Mouse (Mus musculus) cerebellum, adult 11-12 months (tissue): ENCODE data around the gene Btbd6.
A peak's percentile ranks its signal among the peaks of the same experiment; 100 is the strongest.

ENCODE experiments used
- DNase-seq: peaks from one replicate; pipeline ENCODE4 v3.0.0; 2022

The Btbd6 gene

DNA sequence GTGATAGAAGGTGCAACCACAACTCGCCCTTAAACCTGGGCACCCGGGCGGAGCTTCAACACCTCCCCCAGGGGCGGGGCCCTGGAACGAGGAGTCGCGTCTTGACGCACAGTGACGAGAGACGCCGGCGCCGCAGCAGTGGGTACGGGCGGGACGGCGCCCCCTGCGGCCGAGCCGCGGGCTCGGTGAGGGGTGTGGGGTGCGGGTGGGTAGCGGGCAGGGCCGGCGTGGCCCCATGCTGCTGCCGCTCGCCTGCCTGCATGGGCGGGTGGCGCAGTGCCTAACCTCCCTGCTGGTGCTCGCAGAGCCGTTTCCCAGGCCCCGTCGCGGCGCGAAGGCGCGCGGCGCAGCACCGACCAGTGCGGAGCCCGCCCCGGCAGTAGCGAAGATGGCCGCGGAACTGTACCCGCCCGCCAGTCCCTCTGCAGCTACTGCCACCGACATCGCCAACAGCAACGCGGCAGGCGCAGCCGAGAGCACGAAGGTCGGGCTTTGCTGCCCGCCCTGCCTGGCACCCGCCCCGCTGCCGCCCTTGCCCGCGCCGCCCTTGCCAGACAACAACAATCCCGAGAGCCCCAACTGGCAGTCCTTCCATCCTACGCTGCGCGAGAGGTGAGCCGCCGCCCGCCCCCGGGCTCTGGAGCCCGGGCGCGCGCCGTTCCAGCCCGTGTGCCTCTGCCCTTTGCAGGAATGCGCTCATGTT is at the start of gene Btbd6:
TSS of gene Btbd6 (plus strand) at position 112 of the 703 bp plus-strand sequence.
- DNase-seq = peak; percentile 93

DNA sequence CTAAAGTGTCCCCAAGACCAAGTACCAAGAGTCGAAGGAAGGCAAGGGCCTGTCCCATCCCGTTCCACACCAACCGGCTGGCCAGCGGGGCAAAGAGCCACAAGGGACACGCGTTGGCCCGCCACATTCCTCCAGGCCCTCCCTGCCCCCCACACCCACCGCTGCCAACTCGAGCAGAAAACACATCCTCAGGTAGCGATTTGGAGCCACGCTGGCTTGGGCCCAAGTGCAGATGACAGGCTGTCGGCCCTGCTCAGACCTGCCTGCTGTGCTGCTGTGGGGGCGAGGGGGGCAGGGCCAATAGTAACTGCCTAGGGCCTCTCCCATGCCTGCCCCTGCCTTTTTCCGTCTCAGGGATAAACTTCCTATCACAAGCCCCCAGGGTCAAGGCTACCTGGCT is 49.0 kb upstream of the Btbd6 start:
- no peak for DNase-seq

DNA sequence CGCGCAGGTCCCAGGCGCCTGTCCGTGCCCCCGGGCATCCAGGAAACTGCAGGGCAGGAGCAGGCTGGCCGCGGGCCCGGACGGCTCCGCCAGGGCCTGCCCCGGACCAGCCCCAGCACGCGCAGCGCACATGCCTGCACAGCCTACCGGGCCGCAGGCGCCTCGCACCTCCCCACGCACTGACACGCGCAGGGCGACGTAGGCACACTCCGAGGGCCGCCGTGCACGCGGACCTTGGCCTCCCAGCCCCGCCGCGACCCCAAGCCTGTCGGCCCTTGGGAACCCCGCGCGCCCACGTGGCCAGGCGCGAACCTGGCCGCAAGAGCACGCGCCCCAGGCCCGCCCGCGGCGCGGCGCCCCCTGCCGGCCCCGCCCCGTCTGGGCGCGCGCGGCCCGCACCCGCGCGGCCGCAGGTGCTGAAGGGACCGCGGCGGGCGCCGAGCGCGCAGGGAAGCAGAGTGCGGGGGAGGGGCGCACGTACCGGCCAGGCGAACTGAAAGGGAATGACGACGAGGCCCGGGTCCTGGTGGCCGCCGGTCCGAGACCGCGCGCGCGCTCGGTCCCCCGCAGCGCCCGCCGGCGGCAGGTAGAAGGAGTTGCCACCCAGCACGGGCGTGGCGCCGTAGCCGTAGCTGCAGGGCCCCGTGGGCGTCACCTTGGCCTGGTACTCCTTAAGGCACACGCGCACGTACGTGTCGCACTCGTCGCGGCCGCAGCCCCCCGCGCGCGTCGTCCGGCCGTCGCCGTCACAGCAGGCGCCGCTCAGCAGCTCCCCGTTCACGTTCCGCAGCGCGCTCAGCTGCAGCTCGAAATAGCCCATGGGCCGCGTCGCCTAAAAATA is 47.7 kb upstream of the Btbd6 start:
- peak; percentile 45 for DNase-seq

DNA sequence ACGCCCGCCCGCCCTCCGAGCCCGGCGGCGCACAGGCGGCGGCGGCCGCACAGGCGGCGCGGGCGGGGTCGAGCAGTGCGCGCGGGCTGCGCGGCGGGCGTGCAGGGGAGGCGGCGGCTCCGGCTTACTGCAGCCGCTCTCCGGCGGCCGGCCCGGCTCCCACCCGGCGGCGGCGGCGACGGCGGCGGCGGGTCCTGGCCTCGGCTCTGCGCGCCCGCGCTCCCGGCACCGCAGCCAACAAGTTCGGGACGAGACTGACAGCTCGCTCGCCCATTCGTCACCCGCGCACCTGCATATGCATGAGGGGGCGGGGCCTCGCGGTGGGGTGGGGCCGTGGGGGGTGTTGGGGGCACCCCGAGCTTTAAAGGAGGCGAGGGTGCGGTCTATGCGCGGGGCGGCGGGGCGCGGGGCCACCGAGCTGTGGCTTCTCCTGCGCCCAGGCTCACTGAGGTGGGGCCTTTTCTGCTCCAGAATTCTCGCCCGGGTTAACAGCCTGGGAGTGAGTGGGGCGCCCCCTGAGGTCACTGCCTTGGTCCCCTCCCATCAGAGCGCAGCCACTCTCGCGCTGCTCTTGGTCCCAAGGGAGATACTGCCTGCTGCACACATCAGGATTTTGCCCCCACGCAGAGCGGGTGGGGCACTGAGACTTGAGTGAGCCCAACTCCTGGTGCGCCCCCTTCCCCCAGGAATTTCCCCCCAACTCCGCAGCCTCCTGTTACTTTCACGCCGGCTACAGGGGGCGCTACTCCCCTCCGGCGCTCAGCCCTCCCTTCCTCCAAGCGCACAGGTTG is 46.5 kb upstream of the Btbd6 start, which contains the start of gene Jag2:
TSS of gene Jag2 (minus strand) at position 215 of the 791 bp plus-strand sequence.
- peak; percentile 63 for DNase-seq

DNA sequence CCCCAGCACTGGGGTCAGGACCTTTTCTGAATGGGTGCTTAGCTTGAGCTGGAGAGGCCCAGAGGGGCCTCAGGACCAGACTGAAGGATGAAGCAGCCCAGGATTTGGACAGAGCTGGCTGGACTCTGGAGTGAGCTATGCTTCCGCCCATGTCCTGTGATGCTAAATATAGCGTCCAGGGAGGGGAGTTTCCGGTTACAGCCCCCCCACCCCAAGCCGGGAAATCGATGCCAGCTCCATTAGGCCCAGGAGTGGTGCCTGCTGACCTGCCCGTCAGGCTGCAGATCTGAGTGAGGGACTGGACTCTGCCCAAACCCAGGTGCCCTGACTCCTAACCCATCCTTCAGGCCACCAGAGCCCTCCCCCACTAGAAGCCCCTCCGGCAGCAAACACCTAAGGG is 43.6 kb upstream of the Btbd6 start:
- DNase-seq = no peak

DNA sequence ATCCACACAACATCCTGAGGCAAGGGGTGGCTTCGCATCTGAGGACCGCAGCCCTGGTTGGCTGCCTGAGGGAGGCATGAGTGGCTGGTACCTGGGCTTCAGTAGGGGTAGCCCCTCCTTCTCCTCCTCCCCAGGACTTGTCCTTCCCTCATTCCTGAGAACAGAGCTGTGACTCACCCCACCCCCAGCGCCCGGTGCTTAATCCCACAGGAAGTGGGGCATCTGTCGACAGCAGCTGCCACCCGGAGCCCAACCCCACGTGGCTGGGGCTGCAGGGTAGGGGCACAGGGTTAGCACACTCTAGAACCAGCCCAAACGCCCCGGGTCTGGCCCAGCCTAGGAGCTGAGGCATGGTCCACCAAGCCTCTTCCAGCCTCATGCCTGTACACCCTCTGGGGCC is 38.4 kb upstream of the Btbd6 start:
- DNase-seq = no peak

DNA sequence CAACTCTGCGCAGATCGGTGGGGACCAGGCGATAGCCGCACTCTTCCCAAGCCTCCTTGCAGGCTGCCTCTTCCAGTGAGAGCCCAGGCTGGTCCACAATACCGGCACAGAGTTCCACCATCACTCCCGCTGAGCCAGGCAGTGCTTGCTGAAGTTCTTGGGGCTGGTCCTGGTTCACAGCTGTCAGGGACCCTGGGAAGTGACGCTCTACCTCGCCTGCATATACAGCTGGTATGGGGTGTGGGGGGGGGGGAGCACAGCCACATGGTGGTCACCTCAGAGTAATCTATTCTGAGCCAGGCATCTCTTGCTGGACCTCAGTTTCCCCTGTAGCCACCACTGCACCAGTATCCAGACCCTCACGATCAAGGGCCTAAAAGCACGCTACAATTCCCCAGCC is 37.9 kb upstream of the Btbd6 start:
- DNase-seq = no peak

DNA sequence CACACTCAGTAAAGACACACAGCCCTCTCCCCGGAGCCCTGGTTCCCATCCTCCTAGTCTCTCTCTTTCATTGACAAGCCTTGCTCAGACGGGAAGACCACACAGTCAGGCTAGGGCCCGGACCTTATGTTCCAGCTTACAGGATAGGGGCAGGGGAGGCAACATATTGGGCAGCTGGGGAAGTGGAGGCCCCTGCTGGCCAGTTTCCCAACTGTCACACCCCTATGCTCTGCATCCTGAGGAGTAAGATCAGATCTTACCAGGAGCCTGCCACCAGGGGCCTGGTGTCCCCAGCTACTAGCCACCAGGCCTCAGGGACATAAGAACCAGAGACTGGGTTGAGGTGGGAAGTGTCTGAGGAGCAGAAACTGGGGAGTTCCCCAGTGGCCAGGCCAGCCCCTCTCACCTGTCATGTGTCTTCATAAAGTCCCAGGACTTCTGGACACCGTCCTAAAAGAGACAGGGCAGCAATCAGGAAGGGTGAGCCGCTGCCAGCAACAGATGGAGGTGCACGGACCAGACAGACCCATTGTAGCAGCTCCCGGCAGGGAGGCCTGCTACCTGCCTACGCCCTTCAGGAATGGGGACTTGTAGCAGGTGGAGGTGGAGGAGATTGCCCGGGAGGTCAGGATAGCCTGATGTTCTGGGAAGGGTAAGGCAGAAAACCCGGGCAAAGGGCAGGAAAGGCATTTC is 37.3 kb upstream of the Btbd6 start:
- peak; percentile 85 for DNase-seq

DNA sequence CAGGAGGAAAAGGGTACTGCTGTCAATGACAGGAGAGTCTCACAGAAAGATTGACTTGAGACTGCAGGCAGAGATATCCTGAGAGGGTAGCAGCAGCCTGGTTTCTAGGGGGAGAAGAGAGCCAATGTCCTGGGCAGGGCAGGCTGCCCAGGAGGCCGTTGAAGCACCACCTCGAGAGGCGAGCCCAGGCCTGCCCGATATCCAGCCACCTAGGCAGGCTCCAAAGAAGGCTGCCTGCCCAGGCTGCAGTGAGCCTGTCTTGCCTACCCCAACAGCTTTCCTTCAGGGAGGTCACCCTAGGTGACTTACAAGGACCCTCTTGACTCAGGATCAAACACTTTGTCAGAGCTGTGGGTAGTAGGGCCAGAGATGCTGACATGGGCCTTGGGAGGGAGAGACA is 36.0 kb upstream of the Btbd6 start:
- no peak for DNase-seq

DNA sequence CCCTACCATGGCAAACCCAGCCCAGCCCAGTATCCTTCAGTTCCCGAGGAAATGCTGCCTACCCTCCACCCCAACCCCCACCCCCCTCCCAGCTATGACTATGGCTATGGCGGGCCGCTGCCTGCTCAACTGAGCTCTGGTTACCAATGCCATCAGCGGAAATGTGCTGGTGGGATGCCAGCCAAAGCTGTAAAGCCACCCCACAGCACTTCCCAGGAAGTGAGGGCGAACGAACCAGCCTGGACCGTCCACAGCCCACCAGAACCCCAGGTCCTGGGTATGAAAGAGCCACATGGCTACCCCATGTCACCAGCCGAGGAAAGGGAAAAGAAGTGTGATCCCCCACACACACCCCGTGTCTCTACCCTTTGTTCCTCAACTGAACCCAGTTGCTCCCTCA is 35.6 kb upstream of the Btbd6 start:
- DNase-seq = no peak

DNA sequence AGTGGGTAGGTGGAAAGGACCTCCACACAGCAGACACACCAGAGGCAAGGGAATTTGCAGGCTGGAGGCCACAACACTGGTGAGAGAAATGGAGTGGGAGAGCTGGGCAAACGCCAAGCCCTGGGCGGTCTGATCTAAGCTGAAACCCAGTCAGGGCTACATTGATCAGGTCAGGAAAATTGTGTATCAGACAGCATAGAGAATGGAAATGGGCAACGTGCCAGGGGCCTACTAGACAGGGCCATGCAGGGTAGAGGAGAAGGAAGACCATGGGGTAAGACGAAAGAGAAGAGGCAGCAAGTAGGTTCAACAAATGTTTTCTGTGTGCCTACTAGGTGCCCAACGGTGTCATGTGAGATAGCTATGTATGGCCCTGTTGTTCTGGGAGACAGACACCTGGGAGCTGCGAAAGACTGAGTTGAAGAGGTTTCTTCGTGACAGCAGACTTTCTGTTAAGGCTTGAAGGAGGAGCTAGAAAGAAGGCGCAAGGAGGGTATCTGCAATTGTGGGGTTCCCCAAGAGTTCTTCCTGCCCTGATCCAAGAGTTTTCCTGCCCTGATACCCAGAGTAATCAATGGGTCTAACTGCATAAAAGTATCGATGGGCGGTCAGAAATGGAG is 35.0 kb upstream of the Btbd6 start:
- peak; percentile 76 for DNase-seq

DNA sequence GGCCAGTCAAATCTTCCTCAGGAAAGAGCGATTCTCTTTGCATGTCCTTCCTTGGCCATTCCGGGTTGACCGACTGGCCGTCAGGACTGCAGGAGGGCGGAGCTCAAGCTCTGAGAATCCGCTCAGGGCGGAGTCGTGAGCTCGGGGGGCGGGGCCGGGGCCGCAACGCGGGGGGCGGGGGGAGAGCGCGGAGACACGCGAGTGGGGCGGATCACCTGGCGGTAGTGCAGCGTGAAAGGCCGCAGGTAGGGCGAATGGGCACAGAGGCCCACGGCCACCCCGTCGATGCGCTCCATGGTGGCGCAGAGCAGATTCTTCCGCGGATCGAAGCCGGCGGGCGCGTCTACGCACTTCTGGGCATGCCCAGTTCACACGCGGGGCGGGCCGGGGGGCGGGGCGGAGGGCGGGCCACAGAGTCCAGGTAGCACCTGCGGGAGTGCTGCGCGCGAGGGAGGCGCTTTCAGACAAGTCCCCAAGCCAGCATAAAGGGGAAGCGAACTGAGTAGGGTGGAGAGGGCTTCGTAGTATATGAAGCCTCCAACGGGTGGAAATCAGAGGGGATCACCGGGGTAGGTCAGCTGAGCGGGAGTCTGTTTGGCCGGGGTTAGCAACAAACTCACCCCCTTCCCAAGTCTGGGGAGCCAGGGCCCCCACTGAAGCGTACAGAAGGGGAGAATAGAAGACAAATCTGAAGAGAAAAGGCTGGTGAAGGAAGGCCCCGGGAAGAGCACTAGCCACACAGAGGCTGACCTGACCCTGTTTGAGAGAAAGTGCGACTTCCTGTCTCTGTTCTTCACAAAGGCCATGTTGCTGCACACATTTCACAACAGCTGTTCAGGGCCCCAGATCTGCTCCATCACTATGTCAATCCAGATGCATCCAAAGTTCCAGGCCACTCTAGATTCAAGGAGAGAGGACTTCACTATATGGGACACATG is 34.2 kb upstream of the Btbd6 start, which contains the start of gene Nudt14:
TSS of gene Nudt14 (minus strand) at position 349 of the 938 bp plus-strand sequence.
- DNase-seq = peak; percentile 74

DNA sequence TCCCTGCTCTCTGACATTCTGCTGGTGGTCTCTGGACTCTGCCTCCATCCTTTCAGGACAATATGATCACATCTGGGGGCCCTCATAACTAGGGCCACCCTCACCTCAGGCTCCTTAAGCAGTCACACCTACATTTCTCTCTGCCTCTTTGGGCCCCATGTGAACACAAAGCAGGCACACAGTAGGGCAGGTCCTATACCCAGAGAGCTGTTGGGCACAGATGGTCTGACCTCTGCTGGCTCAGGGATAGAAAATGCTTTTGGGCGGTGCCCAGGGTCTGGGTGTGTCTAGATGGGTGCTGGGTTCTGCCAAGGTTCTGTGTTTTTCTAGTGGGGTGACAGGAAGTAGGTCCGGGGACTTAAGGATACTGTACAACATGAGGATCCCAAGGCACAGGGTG is 32.6 kb upstream of the Btbd6 start:
- DNase-seq = no peak

DNA sequence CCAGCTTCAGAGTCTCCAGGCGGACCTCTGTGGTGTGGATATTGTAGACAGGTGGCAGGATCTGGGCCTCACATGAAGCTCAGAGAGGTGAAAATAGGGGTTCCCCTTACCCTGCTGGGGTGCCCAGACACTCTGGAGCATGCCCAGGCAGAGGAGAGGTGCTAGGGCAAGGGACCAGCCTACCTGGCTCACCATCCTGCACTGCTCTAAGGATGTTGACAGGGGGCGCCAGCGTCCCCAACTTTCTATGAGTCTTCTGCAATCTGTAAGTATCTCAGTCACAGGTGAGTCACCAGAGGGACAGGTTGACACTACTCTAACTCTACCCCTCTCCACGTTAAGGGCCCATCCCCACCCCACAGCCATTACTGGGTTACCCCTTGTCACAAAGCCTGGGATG is 29.0 kb upstream of the Btbd6 start:
- no peak for DNase-seq

DNA sequence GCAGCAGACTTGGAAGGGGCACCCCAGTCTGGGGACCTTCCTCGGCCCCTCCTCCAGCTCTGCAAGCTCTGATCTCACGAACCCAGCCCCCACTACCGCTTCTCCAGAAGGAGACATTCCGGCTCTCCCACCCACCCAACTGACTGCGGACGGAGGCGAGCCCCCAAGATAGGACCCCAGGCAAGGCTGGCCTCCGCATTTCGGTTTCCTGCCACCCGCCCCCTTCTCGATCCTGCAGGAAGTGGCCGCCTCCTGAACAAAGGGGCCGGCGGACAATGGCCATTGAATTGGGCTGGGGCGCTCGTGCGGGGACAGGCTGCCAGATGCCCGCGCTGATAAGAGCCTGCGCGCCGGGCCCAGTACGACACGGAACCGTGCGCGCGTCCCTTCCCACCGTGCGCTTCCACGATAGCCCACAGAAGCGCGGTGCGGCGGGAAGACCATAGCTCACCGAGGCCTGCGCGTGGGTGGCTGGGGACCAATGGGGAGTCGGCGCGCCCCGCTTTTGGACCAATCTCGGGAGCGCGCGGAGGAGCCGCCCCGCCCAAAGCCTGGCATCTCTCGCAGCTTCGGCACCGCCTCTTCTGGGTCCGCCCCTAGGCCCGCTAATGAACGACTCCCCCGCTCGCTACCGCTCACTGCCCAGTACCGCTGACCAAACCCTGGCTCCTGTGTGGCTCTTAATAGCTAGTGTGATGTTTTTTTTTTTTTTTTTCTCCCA is 26.1 kb upstream of the Btbd6 start:
- peak; percentile 95 for DNase-seq

DNA sequence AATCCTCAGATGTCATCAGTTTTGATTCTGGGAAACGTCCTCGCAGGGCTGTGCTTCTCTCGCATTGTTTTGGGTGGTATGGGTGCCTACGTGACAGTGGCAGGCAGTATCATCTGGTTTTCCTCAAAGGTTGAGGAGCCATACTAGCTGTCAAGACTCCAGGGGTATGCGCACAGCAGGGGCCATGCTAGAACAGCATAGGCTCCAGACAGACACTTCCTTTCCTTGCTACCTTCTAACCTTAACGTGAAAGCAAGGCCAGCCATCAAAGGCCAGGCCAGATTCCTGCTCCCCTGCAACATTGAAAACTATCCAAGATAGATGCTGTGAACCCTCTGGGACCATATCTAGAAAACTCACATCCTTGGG is 25.5 kb upstream of the Btbd6 start:
- no peak for DNase-seq

DNA sequence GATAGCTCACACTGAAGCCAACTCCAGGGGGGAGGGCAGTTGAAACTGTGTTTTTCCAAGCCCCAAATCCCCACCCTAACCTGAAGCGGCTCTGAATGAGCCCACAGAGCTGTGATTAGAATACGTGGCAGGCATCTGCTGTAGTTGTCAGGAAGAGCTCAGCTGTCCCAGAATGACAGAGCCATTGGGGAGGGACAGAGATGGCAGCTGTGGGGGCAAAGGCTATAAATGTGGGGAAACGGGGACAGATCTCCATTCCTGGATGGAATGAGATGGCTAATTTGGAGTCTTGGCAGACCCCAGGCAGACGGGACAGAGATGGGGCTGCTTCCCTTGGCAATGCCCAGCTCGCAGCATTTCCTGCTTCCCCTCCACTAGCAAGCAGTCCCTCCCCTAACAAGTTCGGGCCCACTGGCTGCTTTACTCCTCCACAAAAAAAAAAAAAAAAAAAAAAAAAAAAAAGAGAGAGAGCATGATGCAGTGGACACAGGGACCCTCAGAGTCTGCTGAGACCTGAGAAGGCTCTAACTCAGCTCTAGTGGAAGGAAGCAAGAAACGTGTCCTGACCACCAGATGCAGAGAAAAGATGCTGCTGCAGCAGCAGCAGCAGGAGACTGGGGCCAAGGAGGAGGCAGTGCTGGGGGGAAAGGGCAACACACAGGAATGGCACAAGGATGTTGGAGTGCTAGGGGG is 25.0 kb upstream of the Btbd6 start:
- DNase-seq = peak; percentile 45

DNA sequence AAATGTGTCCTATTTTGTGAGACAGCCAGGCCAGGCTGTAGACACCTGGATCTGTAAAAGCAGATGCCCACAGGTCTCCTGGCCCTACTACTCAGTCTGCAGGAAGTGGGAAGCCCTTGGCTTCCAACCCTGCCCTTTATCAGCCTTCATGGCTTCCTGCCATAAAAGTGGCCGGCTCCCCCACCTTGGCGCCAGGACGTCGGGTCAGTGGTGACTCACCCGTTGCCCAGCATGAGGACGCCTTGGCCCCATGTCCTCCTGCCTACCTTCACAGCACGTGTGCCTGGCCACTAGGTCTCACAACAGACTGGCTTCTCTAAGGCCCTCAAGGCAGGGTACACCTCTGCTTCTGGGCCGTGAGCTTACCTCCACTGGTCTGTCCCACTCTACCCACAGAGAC is 23.8 kb upstream of the Btbd6 start:
- peak; percentile 68 for DNase-seq

DNA sequence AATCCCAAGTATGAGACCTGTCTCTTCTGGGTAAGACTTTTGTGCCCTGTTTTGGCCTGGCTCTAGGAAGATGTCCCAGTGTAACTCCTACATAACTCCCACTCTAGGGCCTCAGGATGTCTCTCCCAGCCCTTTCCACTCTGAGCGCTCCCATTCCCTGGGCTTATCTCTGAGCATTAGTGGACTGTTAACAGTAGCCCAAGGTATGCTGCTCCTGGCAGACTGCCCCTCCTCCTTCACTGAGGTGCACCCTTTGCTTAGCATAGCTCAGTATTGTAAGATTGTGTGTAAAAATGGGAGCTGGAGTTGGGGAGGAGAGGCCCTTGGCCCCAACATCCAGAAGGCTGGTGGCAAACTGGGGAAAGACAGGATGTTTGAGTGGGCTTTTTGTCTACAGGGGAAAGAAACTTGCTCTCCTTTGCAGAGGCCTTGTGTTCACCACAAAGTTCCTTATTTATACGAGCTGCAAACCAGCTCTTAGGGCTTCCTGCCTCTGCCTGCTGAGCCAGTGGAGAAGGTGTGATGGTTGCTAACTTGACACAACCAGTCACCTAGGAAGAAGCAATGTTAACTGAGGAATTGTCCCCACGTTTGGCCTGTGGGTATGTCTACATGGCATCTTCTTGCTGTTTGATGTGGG is 23.2 kb upstream of the Btbd6 start:
- peak; percentile 38 for DNase-seq
